Mouse (Mus musculus) brain, embryonic 14.5 days (tissue): ENCODE data around the gene Zp3r. TPM values are rescaled to one million over a fixed set of nuclear protein-coding genes. Genes with fewer than 3 reads are reported as not detected.
"Not testable (repeated sequence)": the region's sequence is repeated elsewhere in the genome, so short reads cannot be mapped to it uniquely, and the experiment has no call there.

ENCODE experiments used
- DNase-seq: peaks from one replicate; pipeline ENCODE4 v3.0.0-alpha.2; 2011; ENCODE audit warnings: low read depth
- CTCF ChIP-seq: fragments of 200-500 bp; IDR thresholded peaks from 2 replicates; pipeline ENCODE4 v1.5.1; 2012; ENCODE audit warnings: inconsistent platforms, mild to moderate bottlenecking, moderate library complexity, borderline replicate concordance; ENCODE audit not compliant: insufficient read depth, insufficient read length; ENCODE audit errors: extremely low read depth
- POLR2A ChIP-seq: fragments of 200-500 bp; IDR thresholded peaks from 2 replicates; pipeline ENCODE4 v1.6.1; 2012; ENCODE audit warnings: mild to moderate bottlenecking, inconsistent platforms, borderline replicate concordance; ENCODE audit not compliant: poor library complexity, insufficient read depth, insufficient read length, severe bottlenecking; ENCODE audit errors: extremely low read depth
- polyA plus RNA-seq: library from polyadenylated mRNA; depleted of rRNA; stranded (reverse); fragments of >200 nt; gene quantifications from 2 replicates; pipeline ENCODE4 v1.2.3, GENCODE M21; 2012; rRNA removed

Gene Zp3r
- polyA plus RNA-seq: not detected in 2 replicates

GRCm38 (mm10) chr1:130629521-130629920 lies at the start of gene Zp3r:
Gene Zp3r, minus strand, starts transcription at chr1:130629621.
- no peak for DNase-seq
- TF ChIP-seq CTCF (no peak), POLR2A (no peak)

DNA sequence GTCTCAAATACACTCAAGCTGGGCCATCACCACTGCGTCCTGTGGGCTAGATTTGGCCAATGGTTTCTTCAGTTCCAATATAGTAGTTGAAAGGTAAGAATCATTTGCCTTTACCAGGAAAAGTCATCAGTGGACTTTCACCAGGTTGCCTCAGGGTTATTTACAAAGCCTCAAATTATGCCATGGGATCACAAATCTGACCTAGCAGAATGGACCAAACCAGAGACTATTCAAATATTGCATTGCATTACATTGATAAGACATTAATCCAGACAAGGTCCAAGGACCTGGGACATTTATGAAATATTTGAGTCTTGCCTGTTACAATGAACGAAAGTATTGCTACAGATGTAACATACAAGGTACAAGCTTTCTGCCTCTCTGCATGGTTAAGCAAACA lies 49.1 kb upstream of the Zp3r start:
- no peak for DNase-seq
- TF ChIP-seq CTCF (no peak), POLR2A (no peak)

- DNase-seq: not testable (repeated sequence)
These were observed 34.2 kb upstream of the Zp3r start for GRCm38 (mm10) chr1:130663576-130663975.

DNA sequence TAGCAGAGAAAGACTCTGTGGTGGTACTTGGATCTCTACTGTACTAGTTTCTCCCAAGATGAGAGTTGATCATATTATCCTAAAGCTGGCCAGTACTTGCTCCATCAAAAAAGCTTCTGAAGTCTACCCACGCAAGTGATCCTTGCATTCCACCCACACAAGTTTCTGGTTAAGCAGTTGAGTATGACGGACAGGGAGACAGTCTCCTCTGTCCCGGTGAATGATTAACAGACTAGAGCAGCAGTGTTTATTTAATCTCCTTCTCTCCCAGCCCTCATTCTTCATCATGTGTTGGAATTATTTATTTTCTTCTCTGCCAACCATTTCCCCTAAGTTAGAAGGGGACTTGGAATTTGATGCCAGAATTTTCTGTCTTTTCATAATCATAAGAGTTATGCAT lies 32.0 kb upstream of the Zp3r start, which contains the start of gene C4bp:
Gene C4bp, minus strand, starts transcription at position 179 of the 400 bp plus-strand sequence.
- no peak for DNase-seq
- TF ChIP-seq CTCF: no peak
- no peak for TF ChIP-seq POLR2A

DNA sequence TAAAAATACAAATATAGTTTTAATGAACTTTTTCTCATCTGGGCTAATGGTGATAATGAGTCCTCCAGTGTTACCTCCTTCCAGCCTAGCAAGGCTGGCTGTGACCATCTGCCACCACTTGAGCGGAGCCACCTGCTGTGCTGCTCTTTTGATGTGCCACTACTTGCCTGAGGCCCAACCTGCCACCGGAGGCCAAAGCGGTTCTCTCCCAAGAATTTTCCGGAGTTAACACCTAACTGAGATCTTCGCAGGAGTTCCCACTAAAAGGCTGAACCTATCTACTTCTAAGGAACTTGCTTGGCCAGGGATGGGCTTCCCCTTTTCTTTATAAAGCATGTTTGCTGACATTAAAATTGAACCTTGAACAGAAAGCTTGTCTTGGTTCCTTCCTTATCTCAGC lies 30.2 kb upstream of the Zp3r start:
- not testable (repeated sequence) for DNase-seq

- no peak for TF ChIP-seq CTCF
- TF ChIP-seq POLR2A: no peak
- peak; percentile 51 for DNase-seq
These were observed 14.7 kb upstream of the Zp3r start for GRCm38 (mm10) chr1:130644103-130644502.

DNA sequence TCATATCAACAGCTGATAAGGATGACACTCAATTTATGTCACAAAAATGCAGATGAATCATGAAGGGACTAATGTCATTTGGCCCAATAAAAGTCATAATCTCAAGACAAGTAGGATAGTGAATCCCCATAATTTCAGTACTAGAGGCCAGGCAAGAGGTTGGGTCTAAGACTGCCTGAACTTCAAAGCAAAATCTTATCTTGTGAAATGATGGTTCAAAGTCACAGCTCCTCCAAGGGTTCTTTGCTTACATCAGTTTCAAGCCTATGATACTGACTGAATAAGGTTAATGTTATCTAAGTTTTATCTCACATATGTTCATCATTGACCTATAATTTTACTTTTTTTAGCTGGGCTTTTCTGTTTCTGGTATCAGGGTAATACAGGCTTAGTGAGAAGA lies 11.5 kb upstream of the Zp3r start:
- DNase-seq: no peak
- TF ChIP-seq CTCF (no peak), POLR2A (no peak)

GRCm38 (mm10) chr1:130633761-130634410 lies 4.5 kb upstream of the Zp3r start:
- peak; percentile 75 for DNase-seq
- TF ChIP-seq POLR2A (no peak), CTCF (peak; percentile 93)

- TF ChIP-seq CTCF: no peak
- TF ChIP-seq POLR2A: no peak
- no peak for DNase-seq
These were observed 3.9 kb upstream of the Zp3r start for GRCm38 (mm10) chr1:130633316-130633715.

DNA sequence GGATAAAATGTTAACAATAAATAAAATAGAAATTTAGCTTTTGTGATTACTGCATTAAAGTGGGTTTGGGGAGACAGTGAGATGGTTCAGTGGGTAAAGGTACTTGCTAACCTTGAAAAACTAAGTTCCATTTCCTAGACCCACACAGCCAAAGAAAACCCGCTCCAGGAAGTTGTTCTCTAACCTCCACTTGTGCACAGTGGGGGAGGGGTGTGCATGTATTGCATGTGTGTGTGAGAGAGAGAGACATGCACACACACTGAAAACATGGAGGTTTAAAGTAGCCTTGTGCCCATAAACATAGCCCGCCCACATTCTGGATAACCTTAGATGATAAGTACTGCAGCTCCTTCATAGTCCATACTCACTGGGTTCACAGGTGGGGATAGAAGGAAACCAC lies 33.1 kb downstream of the Zp3r start:
- DNase-seq: no peak
- TF ChIP-seq POLR2A: no peak
- no peak for TF ChIP-seq CTCF

GRCm38 (mm10) chr1:130588659-130589058 lies 40.8 kb downstream of the Zp3r start:
- no peak for DNase-seq
- no peak for TF ChIP-seq CTCF
- TF ChIP-seq POLR2A: no peak

- TF ChIP-seq POLR2A (no peak), CTCF (no peak)
- peak; percentile 31 for DNase-seq
These were observed 53.0 kb downstream of the Zp3r start for GRCm38 (mm10) chr1:130576389-130576788.

DNA sequence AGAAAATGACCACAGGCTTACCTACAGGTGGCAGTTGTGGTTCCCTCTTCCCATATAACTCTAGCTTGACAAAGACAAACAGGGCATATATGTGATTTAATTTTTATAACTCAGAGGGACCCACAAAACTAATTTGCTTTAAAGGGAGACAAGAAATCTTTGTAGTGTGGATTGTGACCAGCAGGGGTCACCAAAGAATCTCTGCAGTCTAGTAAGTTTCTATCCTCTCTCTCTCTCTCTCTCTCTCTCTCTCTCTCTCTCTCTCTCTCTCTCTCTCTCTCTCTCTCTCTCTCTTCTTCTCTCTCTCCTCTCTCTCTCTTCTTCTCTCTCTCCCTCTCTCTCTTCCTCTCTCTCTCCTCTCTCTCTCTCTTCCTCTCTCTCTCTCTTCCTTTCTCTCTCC lies 53.5 kb downstream of the Zp3r start:
- TF ChIP-seq POLR2A (no peak), CTCF (no peak)
- DNase-seq: peak; percentile 68
